Comparison of ENCODE assay signal across 9 mouse cellular contexts in the genomic region with DNA sequence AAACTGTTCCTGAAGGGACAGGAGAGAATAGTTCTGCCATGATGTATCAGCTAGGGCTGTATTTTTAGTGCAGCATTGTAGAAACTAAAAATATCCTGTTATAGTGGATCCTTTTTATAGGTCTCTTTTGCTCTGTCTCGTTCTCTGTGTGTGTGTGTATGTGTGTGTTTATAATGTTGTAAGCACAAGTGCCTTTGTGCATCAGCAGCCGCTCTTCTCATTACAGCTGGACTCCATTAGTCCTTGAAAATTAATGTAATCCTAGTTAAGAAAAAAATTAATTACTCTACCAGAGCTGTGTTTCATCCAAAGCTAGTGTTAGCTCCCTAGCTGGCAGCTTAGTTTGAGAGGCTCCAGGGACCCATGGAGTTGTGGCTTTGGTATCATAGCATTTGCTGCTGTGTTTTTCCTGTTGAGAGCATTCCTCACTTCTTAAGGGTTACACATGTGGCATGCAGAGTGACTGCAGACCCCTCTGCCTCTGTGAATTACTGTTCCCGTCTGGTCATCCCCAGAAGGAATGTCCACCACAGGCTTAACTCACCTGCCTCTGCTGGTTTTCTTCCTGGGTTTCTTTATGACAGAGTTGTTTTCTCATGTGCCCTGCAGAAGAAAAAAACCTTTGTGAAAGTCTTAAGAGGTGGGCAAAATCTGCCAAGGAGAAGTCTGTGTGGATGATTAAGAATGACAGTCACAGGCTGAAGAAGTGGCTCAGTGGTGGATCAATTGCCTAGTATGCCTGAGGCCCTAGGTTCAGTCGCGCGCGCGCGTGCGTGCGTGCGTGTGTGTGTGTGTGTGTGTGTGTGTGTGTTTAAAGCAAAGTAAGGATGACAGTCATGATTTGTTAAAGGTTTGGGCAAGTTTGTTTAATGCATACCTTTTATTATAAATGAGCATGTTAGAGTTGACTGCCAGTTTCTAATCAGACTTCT.
DNase-seq lines count a peak whose midpoint lies in the region; ATAC-seq and TF ChIP-seq lines count a peak whose summit lies in the region.
"Had no signal": no experiment of that assay in that cellular context is flagged by ENCODE, and none has a peak within 500 bp of the region (broad histone marks: within the 10 kb centered on the region; RNA-seq: fewer than 3 reads in every experiment).

No protein-coding gene starts in this region.

- no peaks in the 10 kb centered on the region for H3K27me3 ChIP-seq in limb, embryonic 14.5 days (ENCODE audit: control insufficient read depth, insufficient read depth, low read length)
- H3K27me3 ChIP-seq: liver, embryonic 13.5 days had no signal

- 63% methylated on average over 12 of the region's 12 CpGs for WGBS in limb, embryonic 14.5 days

- peak; percentile 50 to 56 for DNase-seq in heart, adult 18-20 months
- DNase-seq in heart, postnatal 25 days (ENCODE audit: low spot score) = no peak
- peak; percentile 43 for DNase-seq in NIH3T3 (ENCODE audit: low read depth)
- peak; percentile 58 for DNase-seq in heart, adult 8-10 months (ENCODE audit: low spot score)
- peak; percentile 58 for DNase-seq in limb, embryonic 14.5 days (ENCODE audit: low spot score)
- DNase-seq in adrenal gland, postnatal 14 days = no peak
- DNase-seq in cerebellum, postnatal 10 days = no peak
- DNase-seq: liver, embryonic 13.5 days had no signal

- intact Hi-C loops in heart, postnatal 25 days (cut with DNase I) = loop anchor here (2.0 kb wide), 2 partner anchors 25 to 33 kb away; no protein-coding TSS in a partner anchor

- H3K36me3 ChIP-seq in limb, embryonic 14.5 days (ENCODE audit: control insufficient read depth, insufficient read depth, low read length) = no peaks in the 10 kb centered on the region
- H3K36me3 ChIP-seq: liver, embryonic 13.5 days had no signal

- peak overlapping the region; percentile 21; the same call in 1 of the 2 replicates for H3K4me2 ChIP-seq in limb, embryonic 14.5 days (replicated peaks; ENCODE audit: low read depth, low read length, severe bottlenecking)
- H3K4me2 ChIP-seq: liver, embryonic 13.5 days had no signal

- H3K9me3 ChIP-seq in limb, embryonic 14.5 days (ENCODE audit: control insufficient read depth, low read length) = no peaks in the 10 kb centered on the region
- H3K9me3 ChIP-seq: liver, embryonic 13.5 days had no signal

- H3K9ac ChIP-seq in limb, embryonic 14.5 days (ENCODE audit: low read depth, low read length, severe bottlenecking) = peak overlapping the region; percentile 43
- H3K9ac ChIP-seq: liver, embryonic 13.5 days had no signal

- ATAC-seq in limb, embryonic 14.5 days (ENCODE audit: low FRiP score, low read depth) = peak; percentile 66
- no peak for ATAC-seq in cerebellum, adult (ENCODE audit: insufficient number of reproducible peaks, low FRiP score, low TSS enrichment)

- no peak overlapping the region for H3K4me3 ChIP-seq in limb, embryonic 14.5 days (replicated peaks; ENCODE audit: low read length)
- H3K4me3 ChIP-seq: liver, embryonic 13.5 days had no signal

- H3K27ac ChIP-seq in limb, embryonic 14.5 days (replicated peaks; ENCODE audit: low read depth, low read length) = peak overlapping the region; percentile 81
- H3K27ac ChIP-seq: liver, embryonic 13.5 days had no signal

- peaks cover 51% of the 10 kb centered on the region for H3K4me1 ChIP-seq in limb, embryonic 14.5 days (ENCODE audit: control insufficient read depth, insufficient read depth, low read length)

- no peak for TF ChIP-seq POLR2A in limb, embryonic 14.5 days (IDR thresholded peaks at IDR 0.05; ENCODE audit: borderline replicate concordance, extremely low read depth, insufficient read depth, insufficient read length)

Comparison
In these comparisons a context has a peak if more than half of its experiments do, and no peak if none do; other contexts are left out.
1. DNase-seq: peak in heart, adult 18-20 months (2 of 2), NIH3T3 (single experiment), heart, adult 8-10 months (single experiment) and limb, embryonic 14.5 days (single experiment); none in heart, postnatal 25 days (single experiment), adrenal gland, postnatal 14 days (single experiment) and cerebellum, postnatal 10 days (0 of 2).